Mouse (Mus musculus) stomach, embryonic 16.5 days (tissue): ENCODE results near the gene Ankk1. TPM values are rescaled to one million over a fixed set of nuclear protein-coding genes. Genes with fewer than 3 reads are reported as not detected.

ENCODE experiments used
- ATAC-seq: fragments of 200-750 bp; cut with Nextera tagmentation; 2 replicates; pipeline ENCODE4 v1.8.0; 2017; ENCODE audit warnings: moderate number of reproducible peaks, moderate TSS enrichment; ENCODE audit not compliant: insufficient read depth, low FRiP score
- H3K27ac ChIP-seq: fragments of 300-500 bp; sonication (generic); 2 replicates; pipeline ENCODE4 v1.5.1; 2014; ENCODE audit warnings: low read length
- H3K27me3 ChIP-seq: fragments of 300-500 bp; sonication (generic); 2 replicates; pipeline ENCODE4 v1.6.1; 2014; ENCODE audit warnings: low read length, control low read depth, mixed read lengths; ENCODE audit not compliant: control insufficient read depth, insufficient read depth
- H3K36me3 ChIP-seq: fragments of 300-500 bp; sonication (generic); 2 replicates; pipeline ENCODE4 v1.6.1; 2014; ENCODE audit warnings: low read length; ENCODE audit not compliant: control insufficient read depth, insufficient read depth
- H3K4me1 ChIP-seq: fragments of 300-500 bp; sonication (generic); 2 replicates; pipeline ENCODE4 v1.6.1; 2014; ENCODE audit warnings: low read length, control low read depth, mixed read lengths; ENCODE audit not compliant: control insufficient read depth, insufficient read depth
- H3K4me2 ChIP-seq: fragments of 300-500 bp; sonication (generic); 2 replicates; pipeline ENCODE4 v1.6.1; 2014; ENCODE audit warnings: low read depth, low read length, mixed read lengths
- H3K4me3 ChIP-seq: fragments of 300-500 bp; sonication (generic); replicated peaks from 2 replicates; pipeline ENCODE4 v1.5.1; 2014; ENCODE audit warnings: mild to moderate bottlenecking, low read length
- H3K9ac ChIP-seq: fragments of 300-500 bp; sonication (generic); 2 replicates; pipeline ENCODE4 v1.6.1; 2014; ENCODE audit warnings: low read length
- H3K9me3 ChIP-seq: fragments of 300-500 bp; sonication (generic); replicated peaks from 2 replicates; pipeline ENCODE4 v1.6.1; 2016; ENCODE audit warnings: low read length, control low read depth; ENCODE audit not compliant: control insufficient read depth
- WGBS: fragments of 180-500 bp; shearing (Covaris S2); extraction: QIAGEN DNeasy Blood & Tissue Kit; methylation state at CpG from one replicate; pipeline ENCODE4 v1.1.7; 2014; 5-methylcytosine and 5-hydroxymethylcytosine counted together
- polyA plus RNA-seq: library from polyadenylated mRNA; unstranded; fragments of >200 nt; fragmentation: Nextera tagmentation; extraction: Ambion mirVana; gene quantifications from 2 replicates; pipeline ENCODE4 v1.2.1, GENCODE M21; 2015

Gene Ankk1
- polyA plus RNA-seq, result 3.4 and 4.4 TPM in 2 replicates

GRCm38 (mm10) chr9:49426921-49427320 is at the start of gene Ankk1:
Gene Ankk1, minus strand, starts transcription at chr9:49427021.
- H3K9ac ChIP-seq, result no peak within 1 kb of the TSS
- 72% methylated on average over 7 of the region's 7 CpGs for WGBS
- H3K27ac ChIP-seq, result peak within 1 kb of the TSS; percentile 33; the same call in 1 of the 2 replicates
- no peak for ATAC-seq
- no peaks in the 10 kb centered on the region for H3K9me3 ChIP-seq
- H3K4me2 ChIP-seq, result no peak within 1 kb of the TSS
- H3K27me3 ChIP-seq, result no peaks in the 10 kb centered on the region
- no peaks in the 10 kb centered on the region for H3K36me3 ChIP-seq
- no peaks in the 10 kb centered on the region for H3K4me1 ChIP-seq
- no peak within 1 kb of the TSS for H3K4me3 ChIP-seq

DNA sequence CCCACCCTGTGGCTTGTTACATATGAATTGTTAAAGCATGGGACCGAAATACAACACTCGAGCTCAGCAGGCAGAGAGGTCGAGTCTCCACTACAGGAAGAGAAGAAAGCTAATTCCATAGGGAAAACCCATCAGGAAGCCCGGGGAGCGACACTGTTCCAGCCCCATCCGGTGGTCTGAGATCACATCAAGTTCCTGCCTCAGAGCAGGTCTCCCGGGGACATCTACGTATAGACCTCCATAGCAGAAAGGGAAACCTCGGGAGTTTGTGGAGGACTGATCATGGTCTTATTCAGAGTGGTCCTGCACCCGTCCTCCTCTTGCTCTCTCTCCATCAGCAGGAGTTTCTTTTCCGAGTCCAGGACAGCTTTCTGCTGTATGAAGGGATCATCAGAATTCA is 45.3 kb upstream of the Ankk1 start:
- Histone ChIP-seq H3K9me3 (no peaks in the 10 kb centered on the region), H3K27ac (no peak overlapping the region), H3K4me2 (no peak overlapping the region), H3K4me3 (no peak overlapping the region), H3K27me3 (no peaks in the 10 kb centered on the region), H3K9ac (no peak overlapping the region), H3K36me3 (no peaks in the 10 kb centered on the region), H3K4me1 (no peaks in the 10 kb centered on the region)
- no peak for ATAC-seq
- 67% methylated on average over 11 of the region's 11 CpGs for WGBS

GRCm38 (mm10) chr9:49470946-49471345 is 44.1 kb upstream of the Ankk1 start:
- Histone ChIP-seq H3K27me3 (no peaks in the 10 kb centered on the region), H3K27ac (no peak overlapping the region), H3K4me3 (no peak overlapping the region), H3K4me1 (no peaks in the 10 kb centered on the region), H3K36me3 (no peaks in the 10 kb centered on the region), H3K4me2 (no peak overlapping the region), H3K9me3 (no peaks in the 10 kb centered on the region), H3K9ac (no peak overlapping the region)
- ATAC-seq, result no peak
- WGBS, result 87% methylated on average over 6 of the region's 6 CpGs

DNA sequence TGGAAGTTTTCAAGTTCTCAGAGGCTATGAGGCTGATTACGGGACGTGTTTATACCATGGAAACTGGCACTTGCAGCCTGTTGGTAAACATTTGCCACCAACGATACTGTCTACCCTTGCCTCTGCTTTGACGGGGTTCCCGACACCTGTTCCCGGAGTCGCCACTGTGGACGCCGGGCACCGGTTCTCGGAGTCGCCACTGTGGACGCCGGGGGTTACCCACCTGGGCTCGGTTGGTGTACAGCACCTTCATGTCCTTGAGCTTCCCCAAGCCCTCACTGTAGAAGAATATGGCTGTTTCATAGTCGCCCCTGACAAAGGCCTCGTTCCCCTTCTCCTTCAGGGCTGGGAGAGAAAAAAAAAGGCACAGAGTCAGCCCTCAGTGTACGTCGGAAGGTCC is 43.2 kb upstream of the Ankk1 start:
- H3K27ac ChIP-seq, result no peak overlapping the region
- no peak for ATAC-seq
- H3K9ac ChIP-seq, result no peak overlapping the region
- H3K4me3 ChIP-seq, result no peak overlapping the region
- H3K9me3 ChIP-seq, result no peaks in the 10 kb centered on the region
- 92% methylated on average over 19 of the region's 19 CpGs for WGBS
- no peak overlapping the region for H3K4me2 ChIP-seq
- H3K4me1 ChIP-seq, result no peaks in the 10 kb centered on the region
- H3K36me3 ChIP-seq, result no peaks in the 10 kb centered on the region
- H3K27me3 ChIP-seq, result no peaks in the 10 kb centered on the region

DNA sequence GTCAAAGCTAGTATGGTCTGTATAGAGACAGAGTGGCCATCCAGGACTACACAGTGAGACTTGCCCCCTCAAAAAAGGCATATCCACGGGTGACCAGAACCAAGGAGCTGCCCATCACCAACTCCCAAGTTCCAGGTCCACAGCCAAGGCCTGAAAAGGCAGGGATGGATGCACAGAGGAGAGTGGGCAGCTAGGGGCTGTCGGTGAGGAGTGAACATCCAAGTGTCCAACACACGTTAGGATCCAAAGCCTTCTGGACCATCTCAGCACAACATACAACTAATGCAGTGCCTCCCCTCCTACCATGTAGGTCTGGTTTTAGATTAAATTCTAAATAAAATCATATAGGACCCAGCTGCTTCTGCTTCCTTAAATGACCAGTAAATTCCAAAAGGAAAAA is 29.3 kb upstream of the Ankk1 start:
- Histone ChIP-seq H3K4me2 (no peak overlapping the region), H3K9me3 (no peaks in the 10 kb centered on the region), H3K36me3 (no peaks in the 10 kb centered on the region), H3K9ac (no peak overlapping the region), H3K4me3 (no peak overlapping the region), H3K27ac (no peak overlapping the region), H3K4me1 (no peaks in the 10 kb centered on the region), H3K27me3 (no peaks in the 10 kb centered on the region)
- 83% methylated on average over 3 of the region's 3 CpGs for WGBS
- ATAC-seq, result no peak

DNA sequence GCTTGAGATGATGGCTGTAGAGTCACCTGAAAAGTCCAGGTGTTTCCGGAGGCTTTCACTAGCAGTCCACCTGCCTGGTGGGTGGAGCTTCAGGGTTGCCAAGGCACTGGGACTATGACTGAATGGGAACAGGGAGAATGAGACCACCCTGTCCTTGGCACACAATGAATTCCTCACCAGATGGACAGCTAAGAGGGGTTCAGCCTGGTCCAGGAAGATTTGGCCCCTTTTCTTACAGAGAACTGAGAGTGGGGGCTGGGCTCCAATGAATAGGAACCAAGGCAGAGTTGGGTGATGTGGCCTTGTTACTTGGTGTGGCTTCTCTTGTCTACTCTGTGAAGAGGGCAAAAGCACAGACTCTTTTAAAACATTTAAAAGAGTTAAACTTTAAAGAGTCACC is 25.6 kb upstream of the Ankk1 start:
- no peak overlapping the region for H3K27ac ChIP-seq

DNA sequence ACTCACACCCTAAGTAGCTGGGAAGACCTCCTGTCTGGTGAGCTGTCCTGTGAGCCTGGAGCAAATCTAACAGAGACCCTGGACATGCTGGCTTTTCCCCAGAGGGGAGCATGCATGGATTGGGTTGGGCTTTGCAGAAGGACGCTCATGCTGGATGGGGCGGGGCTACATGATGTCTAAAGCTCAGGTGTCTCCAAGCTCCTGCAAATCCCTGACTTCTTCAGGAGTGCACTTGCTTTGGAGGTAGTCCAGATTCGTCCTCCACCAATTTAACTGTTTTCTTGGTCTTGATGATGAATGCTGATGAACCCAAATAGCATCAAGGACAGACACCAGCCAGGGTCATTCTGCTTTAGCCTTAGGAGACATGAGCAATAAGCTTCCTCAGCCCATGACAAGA is 23.7 kb upstream of the Ankk1 start:
- H3K4me3 ChIP-seq, result no peak overlapping the region
- H3K4me2 ChIP-seq, result no peak overlapping the region
- 74% methylated on average over 3 of the region's 3 CpGs for WGBS
- H3K9ac ChIP-seq, result no peak overlapping the region
- no peaks in the 10 kb centered on the region for H3K27me3 ChIP-seq
- no peaks in the 10 kb centered on the region for H3K36me3 ChIP-seq
- no peak for ATAC-seq
- H3K27ac ChIP-seq, result no peak overlapping the region
- no peaks in the 10 kb centered on the region for H3K9me3 ChIP-seq
- H3K4me1 ChIP-seq, result no peaks in the 10 kb centered on the region

More for the DNA sequence above, 25.6 kb upstream of the Ankk1 start:
- H3K4me1 ChIP-seq, result no peaks in the 10 kb centered on the region
- 76% methylated on average over 1 of the region's 1 CpGs for WGBS
- no peaks in the 10 kb centered on the region for H3K27me3 ChIP-seq
- ATAC-seq, result no peak
- H3K9ac ChIP-seq, result no peak overlapping the region
- no peak overlapping the region for H3K4me3 ChIP-seq
- H3K4me2 ChIP-seq, result no peak overlapping the region
- no peaks in the 10 kb centered on the region for H3K9me3 ChIP-seq
- H3K36me3 ChIP-seq, result no peaks in the 10 kb centered on the region

GRCm38 (mm10) chr9:49442621-49443020 is 15.8 kb upstream of the Ankk1 start:
- Histone ChIP-seq H3K4me3 (no peak overlapping the region), H3K4me2 (no peak overlapping the region), H3K4me1 (no peaks in the 10 kb centered on the region), H3K36me3 (no peaks in the 10 kb centered on the region), H3K9me3 (no peaks in the 10 kb centered on the region), H3K27ac (no peak overlapping the region), H3K9ac (no peak overlapping the region), H3K27me3 (no peaks in the 10 kb centered on the region)
- no peak for ATAC-seq
- 76% methylated on average over 3 of the region's 3 CpGs for WGBS

- 64% methylated on average over 5 of the region's 5 CpGs for WGBS
- no peaks in the 10 kb centered on the region for H3K9me3 ChIP-seq
These were observed 657 bp upstream of the Ankk1 start for GRCm38 (mm10) chr9:49427478-49427877.

GRCm38 (mm10) chr9:49425585-49425984 is 1.2 kb downstream of the Ankk1 start:
- Histone ChIP-seq H3K4me1 (no peaks in the 10 kb centered on the region), H3K9ac (no peak overlapping the region), H3K4me3 (no peak overlapping the region), H3K36me3 (no peaks in the 10 kb centered on the region), H3K27me3 (no peaks in the 10 kb centered on the region), H3K27ac (no peak overlapping the region), H3K9me3 (no peaks in the 10 kb centered on the region), H3K4me2 (no peak overlapping the region)
- ATAC-seq, result no peak
- 30% methylated on average over 1 of the region's 1 CpGs for WGBS

More at GRCm38 (mm10) chr9:49427478-49427877, 657 bp upstream of the Ankk1 start:
- no peaks in the 10 kb centered on the region for H3K4me1 ChIP-seq
- ATAC-seq, result no peak
- H3K27ac ChIP-seq, result no peak overlapping the region
- H3K4me2 ChIP-seq, result no peak overlapping the region
- no peaks in the 10 kb centered on the region for H3K36me3 ChIP-seq
- H3K4me3 ChIP-seq, result no peak overlapping the region
- no peaks in the 10 kb centered on the region for H3K27me3 ChIP-seq
- H3K9ac ChIP-seq, result no peak overlapping the region
